Mouse (Mus musculus): ENCODE data around the gene Vma21-ps. TPM values are rescaled to one million over a fixed set of nuclear protein-coding genes. Genes with fewer than 3 reads are reported as not detected.
"Not testable (repeated sequence)": the region's sequence is repeated elsewhere in the genome, so short reads cannot be mapped to it uniquely, and the experiment has no call there.

The Vma21-ps gene
- polyA plus RNA-seq (2015; fragmentation: Nextera tagmentation; extraction: Ambion mirVana), result not detected in 2 replicates

DNA sequence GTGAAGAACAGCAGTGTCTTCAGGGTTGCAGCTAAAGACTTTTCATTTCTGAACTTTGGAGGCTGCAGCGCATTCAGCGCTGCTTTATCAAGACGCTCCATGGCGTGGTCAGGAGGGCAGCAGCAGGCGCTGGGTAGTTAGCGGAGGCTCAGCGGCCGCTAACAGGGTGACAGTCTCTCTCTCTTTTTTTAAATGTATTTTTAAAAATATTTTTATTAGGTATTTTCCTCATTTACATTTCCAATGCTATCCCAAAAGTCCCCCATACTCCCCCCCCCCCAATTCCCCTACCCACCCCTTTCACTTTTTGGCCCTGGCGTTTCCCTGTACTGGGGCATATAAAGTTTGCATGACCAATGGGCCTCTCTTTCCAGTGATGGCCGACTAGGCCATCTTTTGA, at the start of gene Vma21-ps:
Gene Vma21-ps (minus strand): TSS at position 101 of the 400 bp plus-strand sequence.
- not testable (repeated sequence) for H3K4me1 ChIP-seq (ENCODE audit: insufficient read depth); H3K4me2 ChIP-seq (ENCODE audit: low read depth, low read length); DNase-seq; H3K27ac ChIP-seq (ENCODE audit: low read depth); H3K4me3 ChIP-seq (ENCODE audit: low read depth, low read length); H3K27me3 ChIP-seq (ENCODE audit: insufficient read depth, low read length); H3K36me3 ChIP-seq (replicated peaks; ENCODE audit: insufficient read depth, low read length); H3K9me3 ChIP-seq (ENCODE audit: low read length); ATAC-seq; H3K9ac ChIP-seq (replicated peaks)
- 88% methylated on average over 10 of the region's 10 CpGs for WGBS (ENCODE audit: insufficient replicate concordance)

DNA sequence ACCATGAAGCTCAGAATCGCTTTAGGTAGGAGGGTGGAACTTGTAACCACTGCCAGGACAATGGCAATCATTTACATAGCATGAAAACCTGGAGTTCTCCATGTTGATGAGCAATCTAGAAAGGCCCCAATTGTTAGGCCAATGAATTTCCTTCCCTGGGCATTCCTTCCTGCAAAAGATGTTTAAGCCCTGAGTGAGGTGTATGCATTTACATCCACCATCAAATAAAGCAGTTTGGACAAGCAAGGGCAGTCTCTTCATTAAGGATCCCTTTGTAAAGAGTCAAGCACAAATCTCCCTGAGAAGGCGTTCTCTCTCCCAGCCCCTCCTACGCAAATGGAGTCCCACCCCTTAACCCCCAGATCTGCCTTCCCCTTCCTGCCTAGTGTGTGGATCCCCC, 46.0 kb upstream of the Vma21-ps start:
- Histone ChIP-seq H3K4me3 (ENCODE audit: low read depth, low read length) (no peak overlapping the region), H3K4me1 (ENCODE audit: insufficient read depth) (no peaks in the 10 kb centered on the region), H3K9ac (replicated peaks) (no peak overlapping the region), H3K27me3 (ENCODE audit: insufficient read depth, low read length) (no peaks in the 10 kb centered on the region), H3K9me3 (ENCODE audit: low read length) (no peaks in the 10 kb centered on the region), H3K36me3 (replicated peaks; ENCODE audit: insufficient read depth, low read length) (no peaks in the 10 kb centered on the region), H3K27ac (ENCODE audit: low read depth) (no peak overlapping the region), H3K4me2 (ENCODE audit: low read depth, low read length) (no peak overlapping the region)
- WGBS (ENCODE audit: insufficient replicate concordance), result 75% methylated on average over 3 of the region's 3 CpGs
- DNase-seq (no peak), ATAC-seq (no peak)
- TF ChIP-seq CTCF (IDR thresholded peaks at IDR 0.05; ENCODE audit: low read depth), result no peak
- no peak for TF ChIP-seq EP300 (IDR thresholded peaks at IDR 0.05; ENCODE audit: low read depth)

DNA sequence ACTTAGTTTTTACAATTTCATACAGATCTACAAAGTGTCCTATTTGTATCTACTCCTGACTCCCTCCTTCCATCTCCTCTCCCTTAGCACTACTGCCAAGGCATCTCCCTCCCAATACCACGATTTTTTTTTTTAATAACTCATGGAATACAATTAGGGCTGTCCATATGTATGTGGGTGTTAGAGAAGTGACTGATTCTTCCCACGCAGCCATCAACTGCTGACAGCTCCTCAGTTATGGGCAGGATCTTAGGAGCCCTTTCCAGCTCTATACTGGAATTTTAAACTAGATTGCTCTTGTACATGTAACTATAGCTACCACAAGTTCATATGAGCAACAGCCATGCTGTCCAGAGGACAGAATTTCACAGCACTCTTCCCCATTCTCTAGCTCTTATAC, 33.6 kb upstream of the Vma21-ps start:
- Histone ChIP-seq H3K4me1 (ENCODE audit: insufficient read depth) (no peaks in the 10 kb centered on the region), H3K36me3 (replicated peaks; ENCODE audit: insufficient read depth, low read length) (no peaks in the 10 kb centered on the region), H3K27ac (ENCODE audit: low read depth) (no peak overlapping the region), H3K4me2 (ENCODE audit: low read depth, low read length) (no peak overlapping the region), H3K27me3 (ENCODE audit: insufficient read depth, low read length) (no peaks in the 10 kb centered on the region), H3K9me3 (ENCODE audit: low read length) (0 out of 2 replicates have a peak, but pooled peaks cover 4% of the 10 kb centered on the region), H3K9ac (replicated peaks) (no peak overlapping the region), H3K4me3 (ENCODE audit: low read depth, low read length) (no peak overlapping the region)
- TF ChIP-seq EP300 (IDR thresholded peaks at IDR 0.05; ENCODE audit: low read depth) (no peak), CTCF (IDR thresholded peaks at IDR 0.05; ENCODE audit: low read depth) (no peak)
- 44% methylated on average over 2 of the region's 2 CpGs for WGBS (ENCODE audit: insufficient replicate concordance)
- ATAC-seq (no peak), DNase-seq (no peak)

DNA sequence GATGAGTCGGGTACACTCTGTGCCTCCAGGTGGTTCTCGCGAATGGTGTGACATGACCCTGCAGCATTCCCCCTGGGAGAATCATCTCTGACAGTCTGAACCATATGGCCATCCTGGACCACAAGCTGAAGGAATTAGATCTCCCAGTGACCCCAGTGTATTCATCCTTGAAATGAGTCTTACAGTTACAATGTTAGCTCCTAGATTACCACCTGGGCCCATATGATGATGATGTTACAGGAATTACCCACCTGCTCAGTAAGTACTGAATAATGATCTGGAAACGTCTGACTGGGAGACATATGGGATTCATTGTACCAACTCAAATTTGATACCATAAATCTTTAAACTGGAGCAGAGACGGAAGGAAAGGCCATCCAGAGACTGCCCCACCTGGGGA, 29.4 kb upstream of the Vma21-ps start:
- no peak overlapping the region for H3K4me2 ChIP-seq (ENCODE audit: low read depth, low read length)
- no peak for ATAC-seq
- H3K4me3 ChIP-seq (ENCODE audit: low read depth, low read length), result no peak overlapping the region
- no peak overlapping the region for H3K27ac ChIP-seq (ENCODE audit: low read depth)
- H3K4me1 ChIP-seq (ENCODE audit: insufficient read depth), result no peaks in the 10 kb centered on the region
- 71% methylated on average over 5 of the region's 5 CpGs for WGBS (ENCODE audit: insufficient replicate concordance)
- H3K27me3 ChIP-seq (ENCODE audit: insufficient read depth, low read length), result no peaks in the 10 kb centered on the region
- H3K9ac ChIP-seq (replicated peaks), result no peak overlapping the region
- H3K9me3 ChIP-seq (ENCODE audit: low read length), result 0 out of 2 replicates have a peak, but pooled peaks cover 4% of the 10 kb centered on the region
- DNase-seq, result no peak
- TF ChIP-seq EP300 (IDR thresholded peaks at IDR 0.05; ENCODE audit: low read depth) (no peak), CTCF (IDR thresholded peaks at IDR 0.05; ENCODE audit: low read depth) (no peak)
- no peaks in the 10 kb centered on the region for H3K36me3 ChIP-seq (replicated peaks; ENCODE audit: insufficient read depth, low read length)

DNA sequence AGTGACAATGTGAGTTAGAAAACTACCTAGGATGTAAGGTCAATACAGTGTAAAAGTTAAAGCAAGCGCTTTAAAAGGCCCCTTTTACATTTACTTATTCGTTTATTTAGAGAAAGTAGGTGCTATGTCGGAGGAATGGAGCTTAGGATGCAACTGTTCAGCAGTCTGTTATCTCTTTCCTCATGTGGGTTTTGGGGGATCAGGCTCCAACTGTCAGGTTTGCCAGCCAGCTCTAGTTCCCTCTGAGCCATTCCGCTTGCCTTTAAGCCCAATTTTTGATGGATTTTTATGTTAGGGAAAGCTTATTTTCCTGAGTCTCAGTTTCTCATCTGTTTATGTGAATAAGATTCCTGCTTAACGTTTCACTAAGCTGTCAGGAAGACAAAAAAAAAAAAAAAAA, 22.3 kb upstream of the Vma21-ps start:
- H3K4me2 ChIP-seq (ENCODE audit: low read depth, low read length), result no peak overlapping the region
- H3K36me3 ChIP-seq (replicated peaks; ENCODE audit: insufficient read depth, low read length), result no peaks in the 10 kb centered on the region
- no peak overlapping the region for H3K27ac ChIP-seq (ENCODE audit: low read depth)
- no peaks in the 10 kb centered on the region for H3K9me3 ChIP-seq (ENCODE audit: low read length)
- 75% methylated on average over 5 of the region's 5 CpGs for WGBS (ENCODE audit: insufficient replicate concordance)
- no peak overlapping the region for H3K4me3 ChIP-seq (ENCODE audit: low read depth, low read length)
- no peak for DNase-seq
- H3K9ac ChIP-seq (replicated peaks), result no peak overlapping the region
- ATAC-seq, result no peak
- H3K4me1 ChIP-seq (ENCODE audit: insufficient read depth), result no peaks in the 10 kb centered on the region
- H3K27me3 ChIP-seq (ENCODE audit: insufficient read depth, low read length), result no peaks in the 10 kb centered on the region
- TF ChIP-seq EP300 (IDR thresholded peaks at IDR 0.05; ENCODE audit: low read depth) (no peak), CTCF (IDR thresholded peaks at IDR 0.05; ENCODE audit: low read depth) (no peak)

DNA sequence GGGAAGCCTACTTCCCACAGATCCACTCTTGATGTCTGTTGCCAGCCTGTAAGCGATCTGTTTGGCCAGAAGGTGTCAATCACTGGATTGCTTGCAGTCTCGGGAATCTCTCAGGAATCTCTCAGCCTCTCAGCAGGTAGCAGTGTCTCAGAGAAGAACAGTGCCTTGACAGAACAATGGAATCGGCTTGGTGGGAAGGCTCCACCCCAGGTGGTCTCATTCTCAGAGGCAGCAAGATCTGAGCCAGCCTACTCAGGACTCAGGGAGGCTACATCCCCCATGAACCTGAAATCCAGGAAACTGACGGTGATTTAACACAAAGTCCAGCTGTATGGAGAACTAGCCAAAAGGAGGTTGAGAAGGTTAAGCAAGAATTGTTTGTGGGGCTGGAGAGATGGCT, 20.5 kb upstream of the Vma21-ps start:
- no peak for TF ChIP-seq EP300 (IDR thresholded peaks at IDR 0.05; ENCODE audit: low read depth)
- no peak for TF ChIP-seq CTCF (IDR thresholded peaks at IDR 0.05; ENCODE audit: low read depth)
- no peaks in the 10 kb centered on the region for H3K9me3 ChIP-seq (ENCODE audit: low read length)
- H3K4me3 ChIP-seq (ENCODE audit: low read depth, low read length), result no peak overlapping the region
- H3K36me3 ChIP-seq (replicated peaks; ENCODE audit: insufficient read depth, low read length), result no peaks in the 10 kb centered on the region
- no peak overlapping the region for H3K4me2 ChIP-seq (ENCODE audit: low read depth, low read length)
- whole genome bisulfite sequencing (ENCODE audit: insufficient replicate concordance), result 24% methylated on average over 4 of the region's 4 CpGs
- no peak overlapping the region for H3K27ac ChIP-seq (ENCODE audit: low read depth)
- DNase-seq (no peak), ATAC-seq (no peak)
- H3K4me1 ChIP-seq (ENCODE audit: insufficient read depth), result no peaks in the 10 kb centered on the region
- no peak overlapping the region for H3K9ac ChIP-seq (replicated peaks)
- no peaks in the 10 kb centered on the region for H3K27me3 ChIP-seq (ENCODE audit: insufficient read depth, low read length)

DNA sequence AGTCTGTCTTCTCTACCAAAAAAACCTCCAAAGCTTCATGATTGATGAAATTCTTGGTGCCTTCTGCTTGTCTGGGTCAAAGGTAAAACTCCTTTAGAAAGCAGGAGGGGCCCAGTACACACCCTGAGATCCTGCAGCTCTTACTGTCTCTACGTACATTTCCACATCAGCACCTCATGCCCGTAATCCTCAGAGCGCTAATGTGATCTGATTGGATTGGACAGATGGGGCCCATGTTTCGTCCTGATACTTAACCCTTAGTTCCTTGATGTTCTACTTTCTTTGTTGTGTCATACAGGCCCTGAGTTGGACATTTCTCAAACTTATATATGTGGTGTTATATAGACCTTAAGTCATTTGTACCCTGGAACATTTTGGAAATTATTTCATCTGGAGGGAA, 9.6 kb downstream of the Vma21-ps start:
- TF ChIP-seq CTCF (IDR thresholded peaks at IDR 0.05; ENCODE audit: low read depth), result no peak
- TF ChIP-seq EP300 (IDR thresholded peaks at IDR 0.05; ENCODE audit: low read depth), result no peak

More for the DNA sequence above, 9.6 kb downstream of the Vma21-ps start:
- Histone ChIP-seq H3K27ac (ENCODE audit: low read depth) (no peak overlapping the region), H3K4me2 (ENCODE audit: low read depth, low read length) (no peak overlapping the region), H3K27me3 (ENCODE audit: insufficient read depth, low read length) (no peaks in the 10 kb centered on the region), H3K9ac (replicated peaks) (no peak overlapping the region), H3K4me1 (ENCODE audit: insufficient read depth) (no peaks in the 10 kb centered on the region), H3K4me3 (ENCODE audit: low read depth, low read length) (no peak overlapping the region), H3K36me3 (replicated peaks; ENCODE audit: insufficient read depth, low read length) (peaks cover 25% of the 10 kb centered on the region), H3K9me3 (ENCODE audit: low read length) (no peaks in the 10 kb centered on the region)
- WGBS (ENCODE audit: insufficient replicate concordance), result 98% methylated on average over 4 of the region's 4 CpGs
- ATAC-seq (no peak), DNase-seq (no peak)

All from liver, postnatal 0 days (tissue).